Comparison of ENCODE assay signal across 18 mouse cellular contexts in genomic region chr11:118453886-118454671, GRCm38 (mm10). TPM values are rescaled to one million over a fixed set of nuclear protein-coding genes. Genes with fewer than 3 reads are reported as not detected.
DNase-seq lines count a peak whose midpoint lies in the region; ATAC-seq and TF ChIP-seq lines count a peak whose summit lies in the region.
"Had no signal": no experiment of that assay in that cellular context is flagged by ENCODE, and none has a peak within 500 bp of the region (broad histone marks: within the 10 kb centered on the region; RNA-seq: fewer than 3 reads in every experiment).

No protein-coding gene starts in this region.

- no peak overlapping the region for H3K27ac ChIP-seq in limb, embryonic 13.5 days
- H3K27ac ChIP-seq in limb, embryonic 10.5 days: no peak overlapping the region
- H3K27ac ChIP-seq in forebrain, postnatal 0 days (ENCODE audit: low read depth, low read length): no peak overlapping the region
- H3K27ac ChIP-seq in hindbrain, embryonic 10.5 days: no peak overlapping the region
- H3K27ac ChIP-seq: embryonic facial prominence, embryonic 13.5 days; limb, embryonic 12.5 days; liver, embryonic 15.5 days had no signal

- ATAC-seq in limb, embryonic 13.5 days (ENCODE audit: low FRiP score, low read depth): no peak
- ATAC-seq in forebrain, postnatal 0 days: no peak
- ATAC-seq: forebrain, embryonic 16.5 days; hindbrain, embryonic 16.5 days had no signal

- DNase-seq in limb, embryonic 10.5 days (ENCODE audit: low spot score): no peak
- DNase-seq in gastrocnemius, adult 8-10 months (ENCODE audit: low spot score in 2 of 2): peak; percentile 43 to 65
- peak; percentile 56 to 71 for DNase-seq in heart, adult 9 months (ENCODE audit: low spot score in 2 of 2)
- peak; percentile 88 for DNase-seq in skeletal muscle tissue, adult 2 months (ENCODE audit: low read depth, low spot score)
- DNase-seq in forebrain, postnatal 0 days: no peak
- DNase-seq in hindbrain, embryonic 10.5 days (ENCODE audit: low spot score): no peak
- DNase-seq: adrenal gland, postnatal 14 days; cerebellum, adult 11 months; cerebellum, postnatal 14 days; kidney, adult 11 months; right cerebral cortex, postnatal 25 days had no signal

- no peak overlapping the region for H3K4me3 ChIP-seq in limb, embryonic 13.5 days
- no peak overlapping the region for H3K4me3 ChIP-seq in limb, embryonic 10.5 days
- no peak overlapping the region for H3K4me3 ChIP-seq in forebrain, postnatal 0 days (ENCODE audit: low read depth, low read length)
- no peak overlapping the region for H3K4me3 ChIP-seq in hindbrain, embryonic 10.5 days
- H3K4me3 ChIP-seq: embryonic facial prominence, embryonic 13.5 days; limb, embryonic 12.5 days; liver, embryonic 15.5 days; megakaryocyte, embryonic 14.5 days had no signal

- 0 out of 2 replicates have a peak overlapping the region, but pooled peaks have one; percentile 31 for H3K9ac ChIP-seq in limb, embryonic 13.5 days
- H3K9ac ChIP-seq in forebrain, postnatal 0 days: no peak overlapping the region
- H3K9ac ChIP-seq: embryonic facial prominence, embryonic 13.5 days; limb, embryonic 12.5 days; liver, embryonic 15.5 days had no signal

- peaks cover 4% of the 10 kb centered on the region for H3K4me1 ChIP-seq in limb, embryonic 13.5 days
- peaks cover 6% of the 10 kb centered on the region for H3K4me1 ChIP-seq in limb, embryonic 10.5 days
- H3K4me1 ChIP-seq in forebrain, postnatal 0 days (ENCODE audit: insufficient read depth): no peaks in the 10 kb centered on the region
- peaks cover 6% of the 10 kb centered on the region for H3K4me1 ChIP-seq in hindbrain, embryonic 10.5 days (replicated peaks)

- 0 out of 2 replicates have a peak, but pooled peaks cover 4% of the 10 kb centered on the region for H3K36me3 ChIP-seq in limb, embryonic 13.5 days
- H3K36me3 ChIP-seq in limb, embryonic 10.5 days: no peaks in the 10 kb centered on the region
- H3K36me3 ChIP-seq in forebrain, postnatal 0 days (ENCODE audit: insufficient read depth): no peaks in the 10 kb centered on the region
- H3K36me3 ChIP-seq in hindbrain, embryonic 10.5 days: no peaks in the 10 kb centered on the region
- H3K36me3 ChIP-seq: limb, embryonic 12.5 days; liver, embryonic 15.5 days had no signal

- H3K27me3 ChIP-seq in limb, embryonic 13.5 days: no peaks in the 10 kb centered on the region
- H3K27me3 ChIP-seq in limb, embryonic 10.5 days (ENCODE audit: low read depth, poor library complexity, severe bottlenecking): no peaks in the 10 kb centered on the region
- H3K27me3 ChIP-seq in forebrain, postnatal 0 days (ENCODE audit: insufficient read depth, low read length): no peaks in the 10 kb centered on the region
- peaks cover 7% of the 10 kb centered on the region; the same call in 1 of the 2 replicates for H3K27me3 ChIP-seq in hindbrain, embryonic 10.5 days (ENCODE audit: insufficient read depth, poor library complexity, severe bottlenecking)
- H3K27me3 ChIP-seq: embryonic facial prominence, embryonic 13.5 days; limb, embryonic 12.5 days; liver, embryonic 15.5 days had no signal

- WGBS in limb, embryonic 13.5 days: 70% methylated on average over 11 of the region's 11 CpGs
- WGBS in limb, embryonic 10.5 days: 78% methylated on average over 11 of the region's 11 CpGs
- WGBS in forebrain, postnatal 0 days: 75% methylated on average over 11 of the region's 11 CpGs
- WGBS in hindbrain, embryonic 10.5 days: 78% methylated on average over 11 of the region's 11 CpGs

- no peak for TF ChIP-seq CTCF in forebrain, postnatal 0 days (IDR thresholded peaks at IDR 0.05; ENCODE audit: low read depth)

- no peak overlapping the region for H3K4me2 ChIP-seq in limb, embryonic 13.5 days (replicated peaks)
- no peak overlapping the region for H3K4me2 ChIP-seq in forebrain, postnatal 0 days (ENCODE audit: low read depth)
- H3K4me2 ChIP-seq: embryonic facial prominence, embryonic 13.5 days; limb, embryonic 12.5 days; liver, embryonic 15.5 days had no signal

- no peaks in the 10 kb centered on the region for H3K9me3 ChIP-seq in limb, embryonic 13.5 days
- H3K9me3 ChIP-seq in limb, embryonic 10.5 days (replicated peaks): no peaks in the 10 kb centered on the region
- no peaks in the 10 kb centered on the region for H3K9me3 ChIP-seq in forebrain, postnatal 0 days (ENCODE audit: low read length)
- H3K9me3 ChIP-seq in hindbrain, embryonic 10.5 days: no peaks in the 10 kb centered on the region
- H3K9me3 ChIP-seq: embryonic facial prominence, embryonic 13.5 days; limb, embryonic 12.5 days; liver, embryonic 15.5 days had no signal

RNA-seq across cellular contexts. Expression of gene Engase, which starts 22.6 kb away (rescaled TPM):
- polyA plus RNA-seq in limb, embryonic 13.5 days (2015; fragmentation: Nextera tagmentation; extraction: Ambion mirVana): 4.9 and 5.5 TPM in 2 replicates
- polyA plus RNA-seq in limb, embryonic 10.5 days (2016; fragmentation: Nextera tagmentation; extraction: Ambion mirVana): 7.1 and 8.8 TPM in 2 replicates
- 1 to 10 TPM; 4.3 to 6.8 (median 4.5) TPM for total RNA-seq in gastrocnemius, adult 8-10 months (2022)
- 8.1 and 8.5 TPM in 2 replicates for total RNA-seq in forebrain, postnatal 0 days (2014; rRNA removed)
- 4.2 and 5.7 TPM in 2 replicates for polyA plus RNA-seq in forebrain, postnatal 0 days (2015; fragmentation: Nextera tagmentation; extraction: Ambion mirVana)
- 8.7 and 8.9 TPM in 2 replicates for polyA plus RNA-seq in hindbrain, embryonic 10.5 days (2016; fragmentation: Nextera tagmentation; extraction: Ambion mirVana)

RNA-seq across cellular contexts. Expression of gene C1qtnf1, which starts 26.1 kb away (rescaled TPM):
- 6.6 TPM in 2 replicates for polyA plus RNA-seq in limb, embryonic 13.5 days (2015; fragmentation: Nextera tagmentation; extraction: Ambion mirVana)
- polyA plus RNA-seq in limb, embryonic 10.5 days (2016; fragmentation: Nextera tagmentation; extraction: Ambion mirVana): 1.9 and 3.1 TPM in 2 replicates
- total RNA-seq in gastrocnemius, adult 8-10 months (2022): 1 to 10 TPM; 4.0 to 8.9 (median 6.3) TPM
- total RNA-seq in forebrain, postnatal 0 days (2014; rRNA removed): 5.1 and 8.5 TPM in 2 replicates
- polyA plus RNA-seq in forebrain, postnatal 0 days (2015; fragmentation: Nextera tagmentation; extraction: Ambion mirVana): 5.4 and 5.9 TPM in 2 replicates
- polyA plus RNA-seq in hindbrain, embryonic 10.5 days (2016; fragmentation: Nextera tagmentation; extraction: Ambion mirVana): 1.8 and 2.0 TPM in 2 replicates

RNA-seq across cellular contexts. Expression of gene Cant1, which starts 35.2 kb away (rescaled TPM):
- polyA plus RNA-seq in limb, embryonic 13.5 days (2015; fragmentation: Nextera tagmentation; extraction: Ambion mirVana): 31.1 and 32.1 TPM in 2 replicates
- 24.1 and 25.9 TPM in 2 replicates for polyA plus RNA-seq in limb, embryonic 10.5 days (2016; fragmentation: Nextera tagmentation; extraction: Ambion mirVana)
- total RNA-seq in gastrocnemius, adult 8-10 months (2022): 10 to 100 TPM in 3 of 4 experiments, 1 to 10 TPM in 1; 9.6 to 11.8 (median 11.0) TPM
- total RNA-seq in forebrain, postnatal 0 days (2014; rRNA removed): 38.6 and 52.4 TPM in 2 replicates
- 27.8 and 31.6 TPM in 2 replicates for polyA plus RNA-seq in forebrain, postnatal 0 days (2015; fragmentation: Nextera tagmentation; extraction: Ambion mirVana)
- polyA plus RNA-seq in hindbrain, embryonic 10.5 days (2016; fragmentation: Nextera tagmentation; extraction: Ambion mirVana): 23.7 and 31.1 TPM in 2 replicates

RNA-seq across cellular contexts. Expression of gene Lgals3bp, which starts 52.2 kb away (rescaled TPM):
- 7.3 TPM in 2 replicates for polyA plus RNA-seq in limb, embryonic 13.5 days (2015; fragmentation: Nextera tagmentation; extraction: Ambion mirVana)
- polyA plus RNA-seq in limb, embryonic 10.5 days (2016; fragmentation: Nextera tagmentation; extraction: Ambion mirVana): 2.7 and 3.4 TPM in 2 replicates
- total RNA-seq in gastrocnemius, adult 8-10 months (2022): 10 to 100 TPM; 12.3 to 16.0 (median 14.3) TPM
- total RNA-seq in forebrain, postnatal 0 days (2014; rRNA removed): 15.5 and 15.6 TPM in 2 replicates
- 13.7 and 16.4 TPM in 2 replicates for polyA plus RNA-seq in forebrain, postnatal 0 days (2015; fragmentation: Nextera tagmentation; extraction: Ambion mirVana)
- 1.8 and 2.0 TPM in 2 replicates for polyA plus RNA-seq in hindbrain, embryonic 10.5 days (2016; fragmentation: Nextera tagmentation; extraction: Ambion mirVana)

Comparison
In these comparisons a context has a peak if more than half of its experiments do, and no peak if none do; other contexts are left out.
1. DNase-seq: peak in gastrocnemius, adult 8-10 months (2 of 2), heart, adult 9 months (2 of 2) and skeletal muscle tissue, adult 2 months (single experiment); none in limb, embryonic 10.5 days (single experiment), forebrain, postnatal 0 days (single experiment) and hindbrain, embryonic 10.5 days (single experiment).